Mouse (Mus musculus): ENCODE results near the gene Sgms1. TPM values are rescaled to one million over a fixed set of nuclear protein-coding genes. Genes with fewer than 3 reads are reported as not detected.

The Sgms1 gene
- polyA plus RNA-seq, 1 experiment: 53.7 TPM

- no peak for DNase-seq
- H3K4me1 ChIP-seq (ENCODE audit: control insufficient read depth, insufficient read depth, low read length): peaks cover 9% of the 10 kb centered on the region
- 90% methylated on average over 17 of the region's 17 CpGs for WGBS
- H3K4me3 ChIP-seq (replicated peaks; ENCODE audit: extremely low read depth, low read depth, low read length): no peak overlapping the region
- TF ChIP-seq CTCF (IDR thresholded peaks at IDR 0.05; ENCODE audit: insufficient read depth, low read length): no peak
- no peak for TF ChIP-seq POLR2A (IDR thresholded peaks at IDR 0.05; ENCODE audit: borderline replicate concordance, extremely low read depth, low read depth, low read length)
Measured at GRCm38 (mm10) chr19:32332779-32333460, 56.6 kb downstream of the Sgms1 start.

- 51% methylated on average over 3 of the region's 3 CpGs for WGBS
- DNase-seq: no peak
- Histone ChIP-seq H3K4me3 (replicated peaks; ENCODE audit: extremely low read depth, low read depth, low read length) (no peak overlapping the region), H3K4me1 (ENCODE audit: control insufficient read depth, insufficient read depth, low read length) (peaks cover 11% of the 10 kb centered on the region; the same call in 1 of the 2 replicates)
- TF ChIP-seq CTCF (IDR thresholded peaks at IDR 0.05; ENCODE audit: insufficient read depth, low read length): no peak
- no peak for TF ChIP-seq POLR2A (IDR thresholded peaks at IDR 0.05; ENCODE audit: borderline replicate concordance, extremely low read depth, low read depth, low read length)
Measured at GRCm38 (mm10) chr19:32330231-32330630, 59.3 kb downstream of the Sgms1 start.

- no peak for DNase-seq
- WGBS: 89% methylated on average over 5 of the region's 5 CpGs
- no peak for TF ChIP-seq CTCF (IDR thresholded peaks at IDR 0.05; ENCODE audit: insufficient read depth, low read length)
- TF ChIP-seq POLR2A (IDR thresholded peaks at IDR 0.05; ENCODE audit: borderline replicate concordance, extremely low read depth, low read depth, low read length): no peak
- H3K4me3 ChIP-seq (replicated peaks; ENCODE audit: extremely low read depth, low read depth, low read length): no peak overlapping the region
- H3K4me1 ChIP-seq (ENCODE audit: control insufficient read depth, insufficient read depth, low read length): peaks cover 15% of the 10 kb centered on the region
Measured at GRCm38 (mm10) chr19:32329511-32329910, 60.0 kb downstream of the Sgms1 start.

- peaks cover 17% of the 10 kb centered on the region for H3K4me1 ChIP-seq (ENCODE audit: control insufficient read depth, insufficient read depth, low read length)
- TF ChIP-seq CTCF (IDR thresholded peaks at IDR 0.05; ENCODE audit: insufficient read depth, low read length) (no peak), POLR2A (IDR thresholded peaks at IDR 0.05; ENCODE audit: borderline replicate concordance, extremely low read depth, low read depth, low read length) (no peak)
- 46% methylated on average over 2 of the region's 2 CpGs for whole genome bisulfite sequencing
- no peak for DNase-seq
- H3K4me3 ChIP-seq (replicated peaks; ENCODE audit: extremely low read depth, low read depth, low read length): no peak overlapping the region
Measured at GRCm38 (mm10) chr19:32328089-32328828, 61.3 kb downstream of the Sgms1 start.

- no peak for TF ChIP-seq POLR2A (IDR thresholded peaks at IDR 0.05; ENCODE audit: borderline replicate concordance, extremely low read depth, low read depth, low read length)
- no peak for TF ChIP-seq CTCF (IDR thresholded peaks at IDR 0.05; ENCODE audit: insufficient read depth, low read length)
- 36% methylated on average over 4 of the region's 4 CpGs for WGBS
- Histone ChIP-seq H3K4me1 (ENCODE audit: control insufficient read depth, insufficient read depth, low read length) (peaks cover 22% of the 10 kb centered on the region), H3K4me3 (replicated peaks; ENCODE audit: extremely low read depth, low read depth, low read length) (no peak overlapping the region)
- DNase-seq: peak; percentile 42
Measured at GRCm38 (mm10) chr19:32326621-32327021, 62.9 kb downstream of the Sgms1 start.

- peaks cover 22% of the 10 kb centered on the region for H3K4me1 ChIP-seq (ENCODE audit: control insufficient read depth, insufficient read depth, low read length)
- no peak for TF ChIP-seq POLR2A (IDR thresholded peaks at IDR 0.05; ENCODE audit: borderline replicate concordance, extremely low read depth, low read depth, low read length)
- no peak for TF ChIP-seq CTCF (IDR thresholded peaks at IDR 0.05; ENCODE audit: insufficient read depth, low read length)
- H3K4me3 ChIP-seq (replicated peaks; ENCODE audit: extremely low read depth, low read depth, low read length): no peak overlapping the region
- 72% methylated on average over 3 of the region's 3 CpGs for WGBS
- DNase-seq: no peak
Measured at GRCm38 (mm10) chr19:32326156-32326555, 63.4 kb downstream of the Sgms1 start.

- DNase-seq: no peak
- Histone ChIP-seq H3K4me3 (replicated peaks; ENCODE audit: extremely low read depth, low read depth, low read length) (no peak overlapping the region), H3K4me1 (ENCODE audit: control insufficient read depth, insufficient read depth, low read length) (peaks cover 21% of the 10 kb centered on the region)
- TF ChIP-seq CTCF (IDR thresholded peaks at IDR 0.05; ENCODE audit: insufficient read depth, low read length) (no peak), POLR2A (IDR thresholded peaks at IDR 0.05; ENCODE audit: borderline replicate concordance, extremely low read depth, low read depth, low read length) (no peak)
- 34% methylated on average over 10 of the region's 10 CpGs for WGBS
Measured at GRCm38 (mm10) chr19:32325100-32325768, 64.3 kb downstream of the Sgms1 start.

GRCm38 (mm10) chr19:32324550-32324949 is 65.0 kb downstream of the Sgms1 start:
- WGBS: 95% methylated on average over 1 of the region's 1 CpGs
- DNase-seq: no peak
- no peak for TF ChIP-seq CTCF (IDR thresholded peaks at IDR 0.05; ENCODE audit: insufficient read depth, low read length)
- Histone ChIP-seq H3K4me1 (ENCODE audit: control insufficient read depth, insufficient read depth, low read length) (peaks cover 23% of the 10 kb centered on the region), H3K4me3 (replicated peaks; ENCODE audit: extremely low read depth, low read depth, low read length) (no peak overlapping the region)

- no peak for TF ChIP-seq POLR2A (IDR thresholded peaks at IDR 0.05; ENCODE audit: borderline replicate concordance, extremely low read depth, low read depth, low read length)
- no peak for TF ChIP-seq CTCF (IDR thresholded peaks at IDR 0.05; ENCODE audit: insufficient read depth, low read length)
- 67% methylated on average over 11 of the region's 11 CpGs for WGBS
- Histone ChIP-seq H3K4me1 (ENCODE audit: control insufficient read depth, insufficient read depth, low read length) (peaks cover 27% of the 10 kb centered on the region), H3K4me3 (replicated peaks; ENCODE audit: extremely low read depth, low read depth, low read length) (no peak overlapping the region)
- DNase-seq: no peak
Measured at GRCm38 (mm10) chr19:32323070-32323469, 66.4 kb downstream of the Sgms1 start.

Measured in lung, adult 2 months (tissue).